Mouse (Mus musculus) cerebellum, adult 2 months (tissue): ENCODE measurements around the gene Tmem119.
A peak's percentile ranks its signal among the peaks of the same experiment; 100 is the strongest.

Experiments
- CTCF ChIP-seq: fragments of 200-500 bp; IDR thresholded peaks from 2 replicates; pipeline ENCODE4 v1.5.1; 2011; ENCODE audit warnings: low read depth, mild to moderate bottlenecking, control low read depth, low read length, moderate library complexity, borderline replicate concordance; ENCODE audit not compliant: insufficient read depth
- POLR2A ChIP-seq: fragments of 200-500 bp; IDR thresholded peaks from 2 replicates; pipeline ENCODE4 v1.6.1; 2011; ENCODE audit warnings: low read length, control low read depth, borderline replicate concordance; ENCODE audit not compliant: insufficient read depth

GRCm38 (mm10) chr5:113771213-113772162, 28.8 kb downstream of the Tmem119 start:
- TF ChIP-seq CTCF (no peak), POLR2A (peak; percentile 59)
